Mouse (Mus musculus) lung, embryonic 14.5 days (tissue): ENCODE measurements around the gene Slc7a15. TPM values are rescaled to one million over a fixed set of nuclear protein-coding genes. Genes with fewer than 3 reads are reported as not detected.
"Not testable (repeated sequence)": the region's sequence is repeated elsewhere in the genome, so short reads cannot be mapped to it uniquely, and the experiment has no call there.

Experiments used
- ATAC-seq: fragments of 200-750 bp; cut with Nextera tagmentation; 2 replicates; pipeline ENCODE4 v1.8.0; 2017; ENCODE audit warnings: mild to moderate bottlenecking, moderate TSS enrichment, moderate library complexity; ENCODE audit not compliant: insufficient read depth
- DNase-seq: peaks from one replicate; pipeline ENCODE4 v3.0.0-alpha.2; 2015
- H3K27ac ChIP-seq: fragments of 300-500 bp; sonication (generic); 2 replicates; pipeline ENCODE4 v1.5.1; 2014; ENCODE audit warnings: low read depth, mild to moderate bottlenecking, moderate library complexity
- H3K27me3 ChIP-seq: fragments of 300-500 bp; sonication (generic); 2 replicates; pipeline ENCODE4 v1.6.1; 2014; ENCODE audit warnings: low read length, control low read depth; ENCODE audit not compliant: insufficient read depth
- H3K36me3 ChIP-seq: fragments of 300-500 bp; sonication (generic); 2 replicates; pipeline ENCODE4 v1.6.1; 2014; ENCODE audit warnings: control low read depth; ENCODE audit not compliant: insufficient read depth
- H3K4me1 ChIP-seq: fragments of 300-500 bp; sonication (generic); 2 replicates; pipeline ENCODE4 v1.6.1; 2014; ENCODE audit warnings: antibody characterized with exemption, control low read depth; ENCODE audit not compliant: insufficient read depth
- H3K4me2 ChIP-seq: fragments of 300-500 bp; sonication (generic); 2 replicates; pipeline ENCODE4 v1.6.1; 2014; ENCODE audit warnings: mild to moderate bottlenecking
- H3K4me3 ChIP-seq: fragments of 300-500 bp; sonication (generic); 2 replicates; pipeline ENCODE4 v1.5.1; 2014; ENCODE audit warnings: low read depth, low read length
- H3K9ac ChIP-seq: fragments of 300-500 bp; sonication (generic); 2 replicates; pipeline ENCODE4 v1.6.1; 2014
- H3K9me3 ChIP-seq: fragments of 300-500 bp; sonication (generic); 2 replicates; pipeline ENCODE4 v1.6.1; 2016; ENCODE audit warnings: low read depth, low read length, control low read depth
- CTCF ChIP-seq: IDR thresholded peaks from 2 replicates; pipeline ENCODE4 v1.5.1; 2016; ENCODE audit warnings: antibody characterized with exemption, low read depth
- WGBS: fragments of 180-500 bp; shearing (Covaris S2); extraction: QIAGEN DNeasy Blood & Tissue Kit; methylation state at CpG from one replicate; pipeline ENCODE4 v1.1.7; 2014; 5-methylcytosine and 5-hydroxymethylcytosine counted together
- polyA plus RNA-seq: library from polyadenylated mRNA; unstranded; fragments of >200 nt; fragmentation: Nextera tagmentation; extraction: Ambion mirVana; gene quantifications from 2 replicates; pipeline ENCODE4 v1.2.1, GENCODE M21; 2014

Gene Slc7a15
- polyA plus RNA-seq = not detected in 2 replicates

GRCm38 (mm10) chr12:8598966-8599365 is at the start of gene Slc7a15:
Gene Slc7a15 (minus strand): TSS chr12:8599066.
- H3K36me3 ChIP-seq, H3K4me1 ChIP-seq, H3K9me3 ChIP-seq, DNase-seq, H3K27me3 ChIP-seq, H3K4me2 ChIP-seq, H3K9ac ChIP-seq, H3K27ac ChIP-seq, H3K4me3 ChIP-seq, ATAC-seq: not testable (repeated sequence)
- WGBS = 93% methylated on average over 7 of the region's 7 CpGs

DNA sequence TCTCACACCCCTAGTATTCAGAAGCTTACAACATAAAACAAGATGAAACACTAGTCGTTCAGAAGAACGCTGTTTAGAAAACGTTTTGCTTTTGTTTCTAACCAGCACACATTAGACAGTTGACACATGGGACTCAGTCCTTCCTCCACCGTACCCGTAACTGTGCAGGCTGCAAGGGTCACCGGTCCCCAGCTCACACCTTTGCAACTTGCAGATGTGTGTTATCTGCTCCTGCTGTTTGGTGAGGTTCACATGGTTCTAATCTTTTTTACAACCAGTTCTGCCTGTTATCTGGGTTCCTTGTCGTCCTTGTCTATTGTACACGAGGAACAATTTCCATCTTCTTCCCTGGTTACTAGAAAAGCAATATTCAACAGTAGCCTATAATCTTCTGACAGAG is 49.3 kb upstream of the Slc7a15 start:
- not testable (repeated sequence) for H3K9ac ChIP-seq, ATAC-seq, H3K4me1 ChIP-seq, H3K9me3 ChIP-seq, H3K4me2 ChIP-seq, H3K36me3 ChIP-seq, H3K27ac ChIP-seq, DNase-seq, H3K27me3 ChIP-seq, H3K4me3 ChIP-seq
- WGBS = 55% methylated on average over 8 of the region's 8 CpGs

- no peak for TF ChIP-seq CTCF
- no peaks in the 10 kb centered on the region for H3K4me1 ChIP-seq
- H3K9ac ChIP-seq = peak overlapping the region; percentile 93
- 5% methylated on average over 10 of the region's 10 CpGs for WGBS
- no peaks in the 10 kb centered on the region for H3K27me3 ChIP-seq
- no peak for DNase-seq
- H3K4me2 ChIP-seq = peak overlapping the region; percentile 63
- H3K27ac ChIP-seq = no peak overlapping the region
- H3K36me3 ChIP-seq = no peaks in the 10 kb centered on the region
- no peaks in the 10 kb centered on the region for H3K9me3 ChIP-seq
- peak overlapping the region; percentile 75 for H3K4me3 ChIP-seq
- ATAC-seq = peak; percentile 35; the same call in 1 of the 2 replicates
These were observed 42.5 kb upstream of the Slc7a15 start for GRCm38 (mm10) chr12:8641425-8641735.

- no peaks in the 10 kb centered on the region for H3K9me3 ChIP-seq
- under 1% methylated on average over 47 of the region's 47 CpGs for WGBS
- H3K27ac ChIP-seq = peak overlapping the region; percentile 96
- no peaks in the 10 kb centered on the region for H3K27me3 ChIP-seq
- H3K4me2 ChIP-seq = peak overlapping the region; percentile 63
- no peaks in the 10 kb centered on the region for H3K36me3 ChIP-seq
- H3K4me1 ChIP-seq = no peaks in the 10 kb centered on the region
- ATAC-seq (peak; percentile 99), DNase-seq (peak; percentile 99)
- H3K4me3 ChIP-seq = peak overlapping the region; percentile 75
- TF ChIP-seq CTCF = no peak
- peak overlapping the region; percentile 93 for H3K9ac ChIP-seq
These were observed 42.0 kb upstream of the Slc7a15 start for GRCm38 (mm10) chr12:8640711-8641424.

GRCm38 (mm10) chr12:8640186-8640585 is 41.3 kb upstream of the Slc7a15 start:
- H3K4me3 ChIP-seq = peak overlapping the region; percentile 75
- H3K27ac ChIP-seq, H3K36me3 ChIP-seq, H3K9me3 ChIP-seq, ATAC-seq, DNase-seq, H3K4me1 ChIP-seq, H3K27me3 ChIP-seq: not testable (repeated sequence)
- H3K4me2 ChIP-seq = peak overlapping the region; percentile 58
- 2% methylated on average over 2 of the region's 2 CpGs for WGBS
- peak overlapping the region; percentile 34; the same call in 1 of the 2 replicates for H3K9ac ChIP-seq

DNA sequence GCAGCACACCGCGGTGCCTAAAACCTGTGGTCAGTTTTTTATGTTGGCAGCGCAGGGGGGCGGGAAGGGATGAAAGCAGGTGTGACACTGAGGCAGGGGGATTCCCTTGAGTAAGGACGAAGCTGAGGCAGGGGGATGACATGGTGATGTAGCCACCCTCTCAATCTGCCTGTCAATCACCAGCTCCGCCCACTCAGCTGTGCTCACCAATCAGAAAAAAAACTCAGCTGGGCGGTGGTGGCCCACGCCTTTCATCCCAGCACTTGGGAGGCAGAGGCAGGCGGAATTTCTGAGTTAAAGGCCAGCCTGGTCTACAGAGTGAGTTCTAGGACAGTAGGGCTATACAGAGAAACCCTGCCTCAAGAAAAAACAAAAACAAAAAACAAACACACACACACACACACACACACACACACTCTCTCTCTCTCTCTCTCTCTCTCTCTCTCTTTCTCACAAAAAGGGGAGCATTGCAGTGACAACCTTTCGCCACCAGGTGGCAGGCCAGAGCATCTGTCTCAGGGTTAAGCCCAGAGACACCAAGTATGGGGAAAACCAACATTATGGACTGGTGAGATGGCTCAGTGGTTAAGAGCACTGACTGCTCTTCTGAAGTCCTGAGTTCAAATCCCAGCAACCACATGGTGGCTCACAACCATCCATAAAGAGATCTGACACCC is 39.7 kb upstream of the Slc7a15 start:
- 75% methylated on average over 10 of the region's 10 CpGs for WGBS
- peak; percentile 86 for TF ChIP-seq CTCF

GRCm38 (mm10) chr12:8636945-8637344 is 38.1 kb upstream of the Slc7a15 start:
- TF ChIP-seq CTCF = no peak
- no peak for ATAC-seq
- no peak overlapping the region for H3K27ac ChIP-seq
- DNase-seq = no peak
- H3K27me3 ChIP-seq = no peaks in the 10 kb centered on the region
- H3K4me3 ChIP-seq = no peak overlapping the region
- H3K4me2 ChIP-seq = no peak overlapping the region
- no peaks in the 10 kb centered on the region for H3K36me3 ChIP-seq
- no peaks in the 10 kb centered on the region for H3K9me3 ChIP-seq
- no peaks in the 10 kb centered on the region for H3K4me1 ChIP-seq
- WGBS = 86% methylated on average over 14 of the region's 14 CpGs
- no peak overlapping the region for H3K9ac ChIP-seq

More for the DNA sequence above, 39.7 kb upstream of the Slc7a15 start:
- H3K4me1 ChIP-seq, ATAC-seq, H3K9ac ChIP-seq, H3K4me2 ChIP-seq, H3K4me3 ChIP-seq, H3K27me3 ChIP-seq, H3K36me3 ChIP-seq, H3K27ac ChIP-seq, H3K9me3 ChIP-seq: not testable (repeated sequence)
- peak; percentile 84 for DNase-seq
